Mouse (Mus musculus): Measurements from ENCODE around the gene Chd9. TPM values are rescaled to one million over a fixed set of nuclear protein-coding genes. Genes with fewer than 3 reads are reported as not detected.
A peak's percentile ranks its signal among the peaks of the same experiment; 100 is the strongest.
"Not testable (repeated sequence)": the region's sequence is repeated elsewhere in the genome, so short reads cannot be mapped to it uniquely, and the experiment has no call there.

The Chd9 gene
- total RNA-seq, 2 experiments from 2014 or later = 43.1 to 57.7 TPM

GRCm38 (mm10) chr8:90892579-90892919 lies 64.4 kb downstream of the Chd9 start:
- ATAC-seq (replicated peaks; ENCODE audit: low FRiP score, low TSS enrichment, poor library complexity, severe bottlenecking) = no peak

- ATAC-seq (replicated peaks; ENCODE audit: low FRiP score, low TSS enrichment, poor library complexity, severe bottlenecking) = no peak
These were observed 66.2 kb downstream of the Chd9 start for GRCm38 (mm10) chr8:90894231-90894914.

- ATAC-seq (replicated peaks; ENCODE audit: low FRiP score, low TSS enrichment, poor library complexity, severe bottlenecking) = no peak
These were observed 69.2 kb downstream of the Chd9 start for GRCm38 (mm10) chr8:90897343-90897742.

- ATAC-seq (replicated peaks; ENCODE audit: low FRiP score, low TSS enrichment, poor library complexity, severe bottlenecking) = peak; percentile 58; the same call in 1 of the 2 replicates
These were observed 70.4 kb downstream of the Chd9 start for GRCm38 (mm10) chr8:90898578-90898977.

GRCm38 (mm10) chr8:90902002-90902401 lies 73.8 kb downstream of the Chd9 start:
- no peak for ATAC-seq (replicated peaks; ENCODE audit: low FRiP score, low TSS enrichment, poor library complexity, severe bottlenecking)

GRCm38 (mm10) chr8:90904171-90904706 lies 76.1 kb downstream of the Chd9 start:
- ATAC-seq (replicated peaks; ENCODE audit: low FRiP score, low TSS enrichment, poor library complexity, severe bottlenecking) = no peak

- no peak for ATAC-seq (replicated peaks; ENCODE audit: low FRiP score, low TSS enrichment, poor library complexity, severe bottlenecking)
These were observed 78.8 kb downstream of the Chd9 start for GRCm38 (mm10) chr8:90906922-90907321.

GRCm38 (mm10) chr8:90907516-90907847 lies 79.3 kb downstream of the Chd9 start:
- ATAC-seq (replicated peaks; ENCODE audit: low FRiP score, low TSS enrichment, poor library complexity, severe bottlenecking) = no peak

GRCm38 (mm10) chr8:90907848-90908551 lies 79.8 kb downstream of the Chd9 start:
- peak; percentile 96 for ATAC-seq (replicated peaks; ENCODE audit: low FRiP score, low TSS enrichment, poor library complexity, severe bottlenecking)

GRCm38 (mm10) chr8:90908580-90909471 lies 80.7 kb downstream of the Chd9 start:
- peak; percentile 76 for ATAC-seq (replicated peaks; ENCODE audit: low FRiP score, low TSS enrichment, poor library complexity, severe bottlenecking)

GRCm38 (mm10) chr8:90923158-90923905 lies 95.2 kb downstream of the Chd9 start:
- ATAC-seq (replicated peaks; ENCODE audit: low FRiP score, low TSS enrichment, poor library complexity, severe bottlenecking) = no peak

GRCm38 (mm10) chr8:90928412-90928811 lies 100.3 kb downstream of the Chd9 start:
- no peak for ATAC-seq (replicated peaks; ENCODE audit: low FRiP score, low TSS enrichment, poor library complexity, severe bottlenecking)

- not testable (repeated sequence) for ATAC-seq (replicated peaks; ENCODE audit: low FRiP score, low TSS enrichment, poor library complexity, severe bottlenecking)
These were observed 102.0 kb downstream of the Chd9 start for GRCm38 (mm10) chr8:90930125-90930524.

- ATAC-seq (replicated peaks; ENCODE audit: low FRiP score, low TSS enrichment, poor library complexity, severe bottlenecking) = 0 out of 2 replicates have a peak, but pooled peaks have one; percentile 7
These were observed 104.8 kb downstream of the Chd9 start for GRCm38 (mm10) chr8:90932934-90933333.

GRCm38 (mm10) chr8:90934786-90935185 lies 106.6 kb downstream of the Chd9 start:
- no peak for ATAC-seq (replicated peaks; ENCODE audit: low FRiP score, low TSS enrichment, poor library complexity, severe bottlenecking)

- ATAC-seq (replicated peaks; ENCODE audit: low FRiP score, low TSS enrichment, poor library complexity, severe bottlenecking) = peak; percentile 77
These were observed 108.7 kb downstream of the Chd9 start for GRCm38 (mm10) chr8:90936840-90937239.

- no peak for ATAC-seq (replicated peaks; ENCODE audit: low FRiP score, low TSS enrichment, poor library complexity, severe bottlenecking)
These were observed 110.3 kb downstream of the Chd9 start for GRCm38 (mm10) chr8:90938352-90938930.

- no peak for ATAC-seq (replicated peaks; ENCODE audit: low FRiP score, low TSS enrichment, poor library complexity, severe bottlenecking)
These were observed 111.7 kb downstream of the Chd9 start for GRCm38 (mm10) chr8:90939867-90940266.

- ATAC-seq (replicated peaks; ENCODE audit: low FRiP score, low TSS enrichment, poor library complexity, severe bottlenecking) = peak; percentile 92
These were observed 115.6 kb downstream of the Chd9 start for GRCm38 (mm10) chr8:90943770-90944169.
